Mouse (Mus musculus) stomach, embryonic 14.5 days (tissue): ENCODE results near the gene Sft2d1. TPM values are rescaled to one million over a fixed set of nuclear protein-coding genes. Genes with fewer than 3 reads are reported as not detected.
"Not testable (repeated sequence)": the region's sequence is repeated elsewhere in the genome, so short reads cannot be mapped to it uniquely, and the experiment has no call there.

Source experiments
- ATAC-seq: fragments of 200-750 bp; cut with Nextera tagmentation; 2 replicates; pipeline ENCODE4 v1.8.0; 2017; ENCODE audit warnings: low read depth, moderate TSS enrichment; ENCODE audit not compliant: insufficient number of reproducible peaks, insufficient read depth, low FRiP score
- H3K27ac ChIP-seq: fragments of 300-500 bp; sonication (generic); 2 replicates; pipeline ENCODE4 v1.5.1; 2014; ENCODE audit warnings: mild to moderate bottlenecking, low read length, moderate library complexity, mixed read lengths
- H3K27me3 ChIP-seq: fragments of 300-500 bp; sonication (generic); 2 replicates; pipeline ENCODE4 v1.6.1; 2014; ENCODE audit warnings: low read length, control low read depth, mixed read lengths; ENCODE audit not compliant: control insufficient read depth, insufficient read depth
- H3K36me3 ChIP-seq: fragments of 300-500 bp; sonication (generic); 2 replicates; pipeline ENCODE4 v1.6.1; 2014; ENCODE audit warnings: mild to moderate bottlenecking, control low read depth, low read length, moderate library complexity, mixed read lengths; ENCODE audit not compliant: control insufficient read depth, insufficient read depth
- H3K4me1 ChIP-seq: fragments of 300-500 bp; sonication (generic); 2 replicates; pipeline ENCODE4 v1.6.1; 2014; ENCODE audit warnings: low read length, control low read depth, mixed read lengths; ENCODE audit not compliant: control insufficient read depth, insufficient read depth
- H3K4me2 ChIP-seq: fragments of 300-500 bp; sonication (generic); replicated peaks from 2 replicates; pipeline ENCODE4 v1.6.1; 2014; ENCODE audit warnings: low read depth, low read length, control low read depth
- H3K4me3 ChIP-seq: fragments of 300-500 bp; sonication (generic); 2 replicates; pipeline ENCODE4 v1.5.1; 2014; ENCODE audit warnings: low read depth, low read length, control low read depth
- H3K9ac ChIP-seq: fragments of 300-500 bp; sonication (generic); replicated peaks from 2 replicates; pipeline ENCODE4 v1.6.1; 2014; ENCODE audit warnings: low read depth, mild to moderate bottlenecking, control low read depth, low read length, moderate library complexity, mixed read lengths
- H3K9me3 ChIP-seq: fragments of 300-500 bp; sonication (generic); 2 replicates; pipeline ENCODE4 v1.6.1; 2016; ENCODE audit warnings: low read depth, low read length, control low read depth; ENCODE audit not compliant: control insufficient read depth
- WGBS: fragments of 180-500 bp; shearing (Covaris S2); extraction: QIAGEN DNeasy Blood & Tissue Kit; methylation state at CpG from one replicate; pipeline ENCODE4 v1.1.7; 2014; 5-methylcytosine and 5-hydroxymethylcytosine counted together
- polyA plus RNA-seq: library from polyadenylated mRNA; unstranded; fragments of >200 nt; fragmentation: Nextera tagmentation; extraction: Ambion mirVana; gene quantifications from 2 replicates; pipeline ENCODE4 v1.2.1, GENCODE M21; 2014

Sft2d1 gene
- 63.5 and 77.2 TPM in 2 replicates for polyA plus RNA-seq

- WGBS = 1% methylated on average over 46 of the region's 54 CpGs
- Histone ChIP-seq H3K9ac (peak within 1 kb of the TSS; percentile 65), H3K27me3 (no peaks in the 10 kb centered on the region), H3K36me3 (no peaks in the 10 kb centered on the region), H3K9me3 (no peaks in the 10 kb centered on the region), H3K4me2 (peak within 1 kb of the TSS; percentile 67), H3K4me1 (no peaks in the 10 kb centered on the region), H3K27ac (peak within 1 kb of the TSS; percentile 63; the same call in 1 of the 2 replicates), H3K4me3 (peak within 1 kb of the TSS; percentile 78)
- ATAC-seq = peak; percentile 93
Measured at GRCm38 (mm10) chr17:8310838-8311614, at the start of gene Sft2d1. Gene Sft2d1, plus strand, starts transcription at chr17:8311102.

GRCm38 (mm10) chr17:8264638-8265037 lies 46.3 kb upstream of the Sft2d1 start:
- not testable (repeated sequence) for H3K9me3 ChIP-seq, H3K9ac ChIP-seq, ATAC-seq, H3K4me2 ChIP-seq, H3K4me3 ChIP-seq, H3K4me1 ChIP-seq, H3K27me3 ChIP-seq, H3K27ac ChIP-seq, H3K36me3 ChIP-seq
- 13% methylated on average over 7 of the region's 7 CpGs for WGBS

- 47% methylated on average over 6 of the region's 6 CpGs for WGBS
- no peaks in the 10 kb centered on the region for H3K9me3 ChIP-seq
- no peak overlapping the region for H3K9ac ChIP-seq
- no peak overlapping the region for H3K4me3 ChIP-seq
- no peaks in the 10 kb centered on the region for H3K36me3 ChIP-seq
- H3K27ac ChIP-seq = no peak overlapping the region
- H3K4me1 ChIP-seq = no peaks in the 10 kb centered on the region
- ATAC-seq = no peak
- H3K4me2 ChIP-seq = no peak overlapping the region
- H3K27me3 ChIP-seq = 0 out of 2 replicates have a peak, but pooled peaks cover 2% of the 10 kb centered on the region
Measured at GRCm38 (mm10) chr17:8272054-8272749, 38.7 kb upstream of the Sft2d1 start.

- H3K27me3 ChIP-seq = 0 out of 2 replicates have a peak, but pooled peaks cover 2% of the 10 kb centered on the region
- H3K4me1 ChIP-seq = no peaks in the 10 kb centered on the region
- no peak overlapping the region for H3K4me3 ChIP-seq
- no peak overlapping the region for H3K27ac ChIP-seq
- no peak for ATAC-seq
- 46% methylated on average over 6 of the region's 6 CpGs for WGBS
- H3K4me2 ChIP-seq = no peak overlapping the region
- no peaks in the 10 kb centered on the region for H3K36me3 ChIP-seq
- H3K9me3 ChIP-seq = no peaks in the 10 kb centered on the region
- no peak overlapping the region for H3K9ac ChIP-seq
Measured at GRCm38 (mm10) chr17:8272951-8273350, 38.0 kb upstream of the Sft2d1 start.

- Histone ChIP-seq H3K4me3 (no peak overlapping the region), H3K4me1 (no peaks in the 10 kb centered on the region), H3K36me3 (no peaks in the 10 kb centered on the region), H3K27ac (no peak overlapping the region), H3K27me3 (0 out of 2 replicates have a peak, but pooled peaks cover 2% of the 10 kb centered on the region), H3K4me2 (no peak overlapping the region), H3K9me3 (no peaks in the 10 kb centered on the region), H3K9ac (no peak overlapping the region)
- ATAC-seq = no peak
- 74% methylated on average over 4 of the region's 4 CpGs for WGBS
Measured at GRCm38 (mm10) chr17:8276071-8276470, 34.8 kb upstream of the Sft2d1 start.

- H3K4me1 ChIP-seq = no peaks in the 10 kb centered on the region
- ATAC-seq = no peak
- H3K4me2 ChIP-seq = no peak overlapping the region
- no peaks in the 10 kb centered on the region for H3K9me3 ChIP-seq
- H3K9ac ChIP-seq = no peak overlapping the region
- no peak overlapping the region for H3K4me3 ChIP-seq
- 80% methylated on average over 7 of the region's 7 CpGs for WGBS
- no peaks in the 10 kb centered on the region for H3K36me3 ChIP-seq
- 0 out of 2 replicates have a peak, but pooled peaks cover 2% of the 10 kb centered on the region for H3K27me3 ChIP-seq
- no peak overlapping the region for H3K27ac ChIP-seq
Measured at GRCm38 (mm10) chr17:8276680-8277079, 34.2 kb upstream of the Sft2d1 start.

- Histone ChIP-seq H3K27me3 (0 out of 2 replicates have a peak, but pooled peaks cover under 1% of the 10 kb centered on the region), H3K9ac (no peak overlapping the region), H3K4me1 (no peaks in the 10 kb centered on the region), H3K27ac (no peak overlapping the region), H3K4me2 (no peak overlapping the region), H3K36me3 (no peaks in the 10 kb centered on the region), H3K4me3 (no peak overlapping the region), H3K9me3 (no peaks in the 10 kb centered on the region)
- ATAC-seq = no peak
- 88% methylated on average over 3 of the region's 3 CpGs for WGBS
Measured at GRCm38 (mm10) chr17:8277266-8277665, 33.6 kb upstream of the Sft2d1 start.

- Histone ChIP-seq H3K4me3 (no peak overlapping the region), H3K4me2 (no peak overlapping the region), H3K9me3 (no peaks in the 10 kb centered on the region), H3K9ac (no peak overlapping the region), H3K36me3 (no peaks in the 10 kb centered on the region), H3K4me1 (0 out of 2 replicates have a peak, but pooled peaks cover 3% of the 10 kb centered on the region), H3K27ac (no peak overlapping the region), H3K27me3 (no peaks in the 10 kb centered on the region)
- 66% methylated on average over 3 of the region's 3 CpGs for WGBS
- no peak for ATAC-seq
Measured at GRCm38 (mm10) chr17:8278356-8278755, 32.5 kb upstream of the Sft2d1 start.
